Mouse (Mus musculus) liver (tissue): ENCODE data around the gene Vmn2r24.
"Not testable (repeated sequence)": the region's sequence is repeated elsewhere in the genome, so short reads cannot be mapped to it uniquely, and the experiment has no call there.

Source experiments
- DNase-seq: peaks from one replicate; pipeline ENCODE4 v3.0.0-alpha.2; 2020; ENCODE audit warnings: mixed read lengths

Vmn2r24 gene

DNA sequence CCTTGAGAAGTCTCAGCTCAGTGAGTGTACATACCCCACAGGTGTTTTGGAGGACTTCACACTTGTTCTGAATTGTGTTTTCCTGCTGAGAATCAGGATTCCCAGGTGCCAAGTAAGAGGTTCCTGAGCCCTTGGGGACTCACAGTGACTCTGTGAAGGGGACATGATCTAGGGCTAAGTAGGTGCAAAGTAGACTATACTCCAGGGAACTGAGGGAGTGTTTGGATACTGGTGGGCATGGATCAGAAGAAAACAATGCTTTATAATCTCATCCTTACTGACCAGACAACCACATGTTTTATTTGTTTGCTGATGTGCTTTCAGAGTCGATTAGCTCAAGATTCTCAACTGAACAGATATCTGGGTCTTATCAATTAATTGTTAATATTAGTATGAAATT is at the start of gene Vmn2r24:
TSS of gene Vmn2r24 (plus strand) at position 301 of the 400 bp plus-strand sequence.
- no peak for DNase-seq

DNA sequence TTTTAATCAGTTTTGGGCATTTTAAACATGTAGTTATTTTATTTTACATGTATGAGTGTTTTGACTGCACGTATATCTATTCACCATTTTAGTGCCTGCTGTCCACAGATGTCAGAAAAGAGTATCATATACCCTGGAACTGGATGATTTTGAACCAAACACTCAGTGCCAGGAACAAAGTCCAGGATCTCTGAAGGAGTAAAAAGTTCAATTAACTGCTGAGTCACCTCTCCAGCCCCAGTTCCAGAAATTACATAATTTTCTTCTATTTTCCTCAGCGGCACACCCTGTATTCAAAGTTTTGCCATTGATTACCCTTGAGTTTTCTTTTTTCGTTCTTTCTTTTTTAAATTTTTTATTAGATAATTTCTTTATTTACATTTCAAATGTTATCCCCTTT is 8.6 kb upstream of the Vmn2r24 start:
- no peak for DNase-seq

DNA sequence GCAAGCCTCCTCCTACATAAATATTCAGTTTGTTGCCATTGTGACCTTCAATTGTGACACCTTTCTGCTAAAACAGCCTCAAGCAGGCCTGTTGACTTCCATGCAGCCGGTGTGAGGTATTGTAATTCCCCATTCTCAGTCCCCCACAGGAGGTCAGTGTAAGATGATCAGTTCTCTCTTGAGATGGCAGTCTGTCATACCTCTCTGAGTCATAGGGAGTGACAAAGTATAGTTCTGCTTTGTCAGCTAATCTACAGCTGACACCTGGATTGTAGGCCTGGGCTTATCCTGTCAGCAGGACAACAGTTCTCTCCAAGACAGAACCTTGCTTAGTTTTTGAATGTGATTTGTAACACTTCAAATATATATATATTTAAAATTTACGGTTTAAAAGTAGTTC is 6.2 kb downstream of the Vmn2r24 start:
- DNase-seq: no peak

DNA sequence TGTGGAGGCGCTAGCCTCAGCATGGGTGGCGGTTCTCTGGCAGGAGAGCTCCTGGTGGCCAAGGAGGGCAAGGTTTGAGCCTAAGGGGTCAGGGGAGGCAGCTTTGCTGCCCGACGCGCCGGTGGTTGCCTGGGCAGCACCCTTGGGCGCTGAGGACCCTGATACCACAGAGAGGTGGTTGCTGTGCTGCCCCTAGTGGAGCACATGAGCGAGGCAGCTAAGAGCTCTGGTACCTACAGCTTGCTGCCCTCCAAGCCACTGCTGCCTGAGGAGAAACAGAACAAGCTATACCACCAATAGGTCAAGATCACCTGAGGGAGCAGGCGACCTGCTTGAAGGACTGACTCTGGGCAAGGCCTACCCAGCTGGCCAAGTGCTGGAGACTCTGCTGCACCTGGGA is 15.1 kb downstream of the Vmn2r24 start:
- no peak for DNase-seq

DNA sequence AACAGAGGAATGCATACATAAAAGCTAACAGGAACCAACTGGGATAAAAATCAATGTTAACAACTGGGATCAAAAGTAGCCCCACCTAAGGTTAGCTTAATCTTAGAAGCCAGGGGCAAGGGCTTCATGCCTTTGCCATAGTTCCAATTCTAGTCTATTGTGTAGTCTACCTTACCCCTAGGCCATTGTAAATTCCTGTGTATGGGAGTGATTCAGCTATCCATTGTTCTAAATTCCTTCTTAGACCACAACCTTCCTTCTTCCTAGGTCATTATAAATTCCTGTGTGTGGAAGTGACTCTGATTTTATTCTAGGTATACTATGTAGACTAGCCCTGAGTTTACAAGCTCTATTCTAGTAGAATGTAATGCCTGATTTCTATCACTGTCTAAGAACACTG is 31.6 kb downstream of the Vmn2r24 start:
- not testable (repeated sequence) for DNase-seq

DNA sequence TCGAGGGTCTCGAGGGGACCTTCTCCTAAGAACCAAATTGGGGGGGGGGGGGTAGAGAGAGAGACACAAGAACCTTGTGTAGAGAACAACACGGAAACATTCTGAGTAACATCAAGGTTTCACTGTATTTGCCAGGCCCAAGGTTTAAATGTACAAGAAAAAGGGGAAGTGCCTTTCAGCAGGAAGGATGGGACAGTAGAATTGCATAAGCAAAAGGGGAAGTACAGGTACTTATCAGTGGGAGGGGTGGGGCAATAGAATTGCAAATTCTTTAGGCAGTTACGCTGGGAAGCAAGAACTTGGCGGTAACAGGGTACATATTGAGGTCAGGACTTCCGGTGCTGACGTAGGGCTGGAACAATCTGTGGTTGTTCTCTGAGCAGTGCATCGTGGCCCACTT is 41.3 kb downstream of the Vmn2r24 start:
- no peak for DNase-seq

DNA sequence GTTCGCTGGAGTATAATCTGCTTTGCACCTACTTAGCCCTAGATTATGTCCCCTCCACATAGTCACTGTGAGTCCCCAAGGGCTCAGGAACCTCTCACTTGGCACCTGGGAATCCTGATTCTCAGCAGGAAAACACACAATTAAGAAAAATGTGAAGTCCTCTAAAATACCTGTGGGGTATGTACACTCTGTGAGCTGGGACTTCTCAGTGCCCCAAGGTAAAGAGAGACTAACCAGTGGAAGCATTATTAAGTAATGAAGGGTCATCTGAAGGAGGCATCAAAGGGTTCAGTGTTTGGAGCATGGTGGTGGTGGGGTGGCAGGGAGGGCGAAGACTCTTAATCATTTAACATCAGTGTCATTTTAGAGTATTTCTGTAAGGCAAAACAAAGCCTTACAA is 74.7 kb downstream of the Vmn2r24 start, which contains the start of gene Vmn2r25:
TSS of gene Vmn2r25 (minus strand) at position 101 of the 400 bp plus-strand sequence.
- DNase-seq: not testable (repeated sequence)
